Mouse (Mus musculus): ENCODE measurements around the gene Ghdc. TPM values are rescaled to one million over a fixed set of nuclear protein-coding genes. Genes with fewer than 3 reads are reported as not detected.

Gene Ghdc
- polyA plus RNA-seq, 1 experiment from 2014 or later: 4.7 TPM

- Histone ChIP-seq H3K27me3 (peaks cover 19% of the 10 kb centered on the region), H3K4me1 (replicated peaks) (peaks cover 30% of the 10 kb centered on the region), H3K4me3 (no peak overlapping the region), H3K9ac (no peak overlapping the region), H3K9me3 (no peaks in the 10 kb centered on the region), H3K4me2 (peak overlapping the region; percentile 65; the same call in 1 of the 2 replicates), H3K27ac (replicated peaks) (no peak overlapping the region), H3K36me3 (peaks cover 9% of the 10 kb centered on the region; the same call in 1 of the 2 replicates)
- ATAC-seq (ENCODE audit: low read depth): no peak
- WGBS: 90% methylated on average over 12 of the region's 12 CpGs
Measured at GRCm38 (mm10) chr11:100757566-100757965, 13.2 kb downstream of the Ghdc start.

DNA sequence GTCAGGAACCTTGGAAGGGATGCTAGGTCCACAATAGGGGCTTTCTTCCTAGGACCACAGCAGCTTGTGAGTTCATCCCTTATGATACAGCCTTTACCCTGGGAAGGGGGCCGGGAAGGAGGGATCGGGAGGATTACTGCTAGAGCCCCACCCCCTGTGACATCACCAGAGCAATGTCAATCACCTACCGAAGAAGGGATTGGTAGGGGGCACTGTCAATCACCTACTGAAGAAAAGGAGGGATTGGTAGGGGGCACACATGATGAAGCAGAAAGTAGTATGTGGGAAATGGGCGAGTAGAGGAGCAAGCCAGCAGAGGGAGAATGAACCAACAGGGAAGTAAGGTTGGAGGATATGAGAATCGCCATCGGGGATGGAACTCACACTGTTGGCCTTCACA, 14.3 kb downstream of the Ghdc start:
- H3K9me3 ChIP-seq: no peaks in the 10 kb centered on the region
- H3K36me3 ChIP-seq: peaks cover 11% of the 10 kb centered on the region
- 71% methylated on average over 6 of the region's 6 CpGs for WGBS
- no peak for ATAC-seq (ENCODE audit: low read depth)
- H3K9ac ChIP-seq: no peak overlapping the region
- no peak overlapping the region for H3K4me2 ChIP-seq
- peaks cover 20% of the 10 kb centered on the region for H3K27me3 ChIP-seq
- H3K4me3 ChIP-seq: no peak overlapping the region
- H3K4me1 ChIP-seq (replicated peaks): peaks cover 25% of the 10 kb centered on the region
- no peak overlapping the region for H3K27ac ChIP-seq (replicated peaks)

DNA sequence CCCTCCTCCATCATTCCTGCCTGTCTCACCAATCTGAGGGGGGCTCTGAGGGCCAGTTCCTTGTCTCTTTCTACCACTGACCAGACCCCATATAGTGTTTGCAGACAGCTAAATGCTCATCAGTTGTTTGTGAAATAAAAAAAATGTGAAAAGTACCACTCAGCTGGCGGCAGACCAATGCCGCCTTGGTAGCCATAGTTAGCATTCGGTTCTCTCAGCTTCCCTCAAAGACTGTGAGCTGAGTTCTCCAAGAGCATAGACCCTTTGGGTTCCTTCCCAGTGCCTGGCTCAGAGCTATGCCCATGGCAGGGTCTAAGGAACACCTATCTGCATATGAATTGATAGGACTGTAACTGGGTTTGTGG, 16.1 kb downstream of the Ghdc start:
- Histone ChIP-seq H3K9ac (no peak overlapping the region), H3K4me3 (no peak overlapping the region), H3K4me1 (replicated peaks) (peaks cover 17% of the 10 kb centered on the region), H3K27me3 (peaks cover 28% of the 10 kb centered on the region), H3K27ac (replicated peaks) (no peak overlapping the region), H3K36me3 (peaks cover 18% of the 10 kb centered on the region), H3K4me2 (no peak overlapping the region), H3K9me3 (no peaks in the 10 kb centered on the region)
- ATAC-seq (ENCODE audit: low read depth): no peak
- WGBS: 89% methylated on average over 3 of the region's 3 CpGs

DNA sequence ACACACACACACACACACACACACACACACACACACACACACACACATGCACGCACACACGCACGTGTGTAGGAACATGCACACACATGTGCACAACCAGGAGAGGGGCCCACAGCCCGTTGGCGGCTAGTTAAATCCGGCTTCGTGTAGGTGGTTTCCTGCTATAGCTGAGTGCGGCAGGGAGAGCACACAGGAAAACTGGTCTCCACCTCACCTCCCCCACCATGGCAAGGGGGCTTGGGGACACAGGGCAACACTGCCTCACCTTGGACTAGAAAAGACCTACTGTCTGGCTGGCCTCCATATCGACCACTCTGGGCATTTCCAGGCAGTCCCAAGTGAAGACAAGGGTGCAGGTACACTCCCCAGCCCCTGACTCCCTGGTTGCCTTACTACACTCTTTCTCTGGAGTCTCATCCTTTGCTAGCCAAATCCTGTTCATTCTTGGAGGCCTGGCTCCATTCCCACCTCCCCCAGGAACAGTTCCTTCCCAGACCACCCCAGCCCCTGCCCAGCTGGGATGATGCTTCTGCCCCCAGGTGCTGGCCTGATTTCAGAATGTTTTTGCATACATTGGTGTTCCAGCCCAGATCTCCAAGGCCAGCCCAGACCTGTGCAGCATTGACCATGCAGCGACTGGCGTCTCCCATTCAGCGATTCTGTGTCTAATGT, 16.6 kb downstream of the Ghdc start:
- WGBS: 90% methylated on average over 12 of the region's 12 CpGs
- H3K9me3 ChIP-seq: no peaks in the 10 kb centered on the region
- no peak for ATAC-seq (ENCODE audit: low read depth)
- no peak overlapping the region for H3K4me2 ChIP-seq
- no peak overlapping the region for H3K9ac ChIP-seq
- no peak overlapping the region for H3K4me3 ChIP-seq
- H3K27ac ChIP-seq (replicated peaks): no peak overlapping the region
- H3K4me1 ChIP-seq (replicated peaks): peaks cover 12% of the 10 kb centered on the region
- peaks cover 30% of the 10 kb centered on the region for H3K27me3 ChIP-seq
- peaks cover 22% of the 10 kb centered on the region for H3K36me3 ChIP-seq

GRCm38 (mm10) chr11:100752294-100752693, 18.5 kb downstream of the Ghdc start:
- Histone ChIP-seq H3K4me2 (no peak overlapping the region), H3K9ac (no peak overlapping the region), H3K27ac (replicated peaks) (no peak overlapping the region), H3K4me1 (replicated peaks) (peaks cover 4% of the 10 kb centered on the region; the same call in 1 of the 2 replicates), H3K9me3 (no peaks in the 10 kb centered on the region), H3K4me3 (no peak overlapping the region), H3K36me3 (peaks cover 22% of the 10 kb centered on the region), H3K27me3 (peaks cover 32% of the 10 kb centered on the region)
- ATAC-seq (ENCODE audit: low read depth): no peak
- WGBS: 16% methylated on average over 10 of the region's 10 CpGs

DNA sequence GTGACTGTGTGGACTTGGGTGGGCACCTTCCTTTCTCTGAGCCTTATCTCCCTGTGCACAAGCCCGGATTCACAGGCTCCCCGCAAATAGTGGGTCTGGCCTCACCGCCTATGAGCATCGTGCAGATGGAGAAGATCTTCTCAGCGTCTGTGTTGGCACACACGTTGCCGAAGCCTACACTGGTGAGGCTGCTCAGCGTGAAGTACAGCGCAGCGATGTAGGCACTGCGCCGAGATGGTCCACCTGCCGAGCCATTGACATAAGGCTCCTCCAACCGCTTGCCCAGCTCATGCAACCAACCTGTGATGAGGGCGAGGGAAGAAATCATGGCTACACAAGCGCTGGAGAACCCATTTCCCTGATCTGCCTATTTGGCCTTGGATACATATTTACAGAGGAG, 20.6 kb downstream of the Ghdc start:
- WGBS: 87% methylated on average over 16 of the region's 16 CpGs
- Histone ChIP-seq H3K4me1 (replicated peaks) (peaks cover 4% of the 10 kb centered on the region; the same call in 1 of the 2 replicates), H3K27me3 (peaks cover 28% of the 10 kb centered on the region), H3K9ac (no peak overlapping the region), H3K9me3 (no peaks in the 10 kb centered on the region), H3K4me2 (no peak overlapping the region), H3K27ac (replicated peaks) (no peak overlapping the region), H3K4me3 (no peak overlapping the region), H3K36me3 (peaks cover 21% of the 10 kb centered on the region)
- ATAC-seq (ENCODE audit: low read depth): no peak

DNA sequence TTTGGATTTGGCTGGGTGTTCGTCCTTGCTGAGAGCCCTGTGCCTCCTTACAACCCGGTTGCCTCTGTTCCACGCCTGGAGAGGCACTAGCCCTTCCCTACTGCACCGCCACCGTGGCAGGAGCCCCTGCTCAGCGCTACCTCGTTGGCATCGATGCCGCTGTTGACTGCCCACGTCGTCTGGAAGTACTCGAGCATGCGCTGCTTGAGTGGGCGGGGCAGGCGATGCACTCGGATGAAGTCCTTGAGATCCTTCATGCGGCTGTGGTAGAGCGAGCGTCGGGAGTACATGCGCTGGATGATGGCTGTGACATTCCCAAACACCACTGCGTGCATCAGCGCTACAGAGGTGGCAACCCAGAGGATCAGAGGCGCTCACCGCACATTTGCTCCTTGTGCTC, 21.3 kb downstream of the Ghdc start:
- 52% methylated on average over 25 of the region's 25 CpGs for WGBS
- ATAC-seq (ENCODE audit: low read depth): no peak
- H3K27ac ChIP-seq (replicated peaks): no peak overlapping the region

GRCm38 (mm10) chr11:100748620-100749019, 22.1 kb downstream of the Ghdc start:
- Histone ChIP-seq H3K9ac (no peak overlapping the region), H3K9me3 (no peaks in the 10 kb centered on the region), H3K27me3 (peaks cover 28% of the 10 kb centered on the region), H3K27ac (replicated peaks) (no peak overlapping the region), H3K4me2 (no peak overlapping the region), H3K4me1 (replicated peaks) (peaks cover 4% of the 10 kb centered on the region; the same call in 1 of the 2 replicates), H3K4me3 (no peak overlapping the region), H3K36me3 (peaks cover 13% of the 10 kb centered on the region; the same call in 1 of the 2 replicates)
- 81% methylated on average over 4 of the region's 4 CpGs for WGBS
- no peak for ATAC-seq (ENCODE audit: low read depth)

More for the DNA sequence above, 21.3 kb downstream of the Ghdc start:
- H3K4me2 ChIP-seq: no peak overlapping the region
- no peaks in the 10 kb centered on the region for H3K9me3 ChIP-seq
- H3K9ac ChIP-seq: no peak overlapping the region
- H3K4me1 ChIP-seq (replicated peaks): peaks cover 4% of the 10 kb centered on the region; the same call in 1 of the 2 replicates
- H3K4me3 ChIP-seq: no peak overlapping the region
- peaks cover 15% of the 10 kb centered on the region for H3K36me3 ChIP-seq
- peaks cover 28% of the 10 kb centered on the region for H3K27me3 ChIP-seq

- peaks cover 13% of the 10 kb centered on the region; the same call in 1 of the 2 replicates for H3K36me3 ChIP-seq
- no peak overlapping the region for H3K4me3 ChIP-seq
- WGBS: 61% methylated on average over 5 of the region's 5 CpGs
- H3K27ac ChIP-seq (replicated peaks): no peak overlapping the region
- peaks cover 2% of the 10 kb centered on the region; the same call in 1 of the 2 replicates for H3K4me1 ChIP-seq (replicated peaks)
- ATAC-seq (ENCODE audit: low read depth): no peak
- peaks cover 27% of the 10 kb centered on the region for H3K27me3 ChIP-seq
- H3K9ac ChIP-seq: no peak overlapping the region
- H3K4me2 ChIP-seq: no peak overlapping the region
- H3K9me3 ChIP-seq: no peaks in the 10 kb centered on the region
Measured at GRCm38 (mm10) chr11:100747114-100747513, 23.6 kb downstream of the Ghdc start.

GRCm38 (mm10) chr11:100746546-100746945, 24.2 kb downstream of the Ghdc start:
- Histone ChIP-seq H3K4me2 (no peak overlapping the region), H3K27ac (replicated peaks) (no peak overlapping the region), H3K4me1 (replicated peaks) (no peaks in the 10 kb centered on the region; the same call in 1 of the 2 replicates), H3K36me3 (peaks cover 16% of the 10 kb centered on the region), H3K27me3 (peaks cover 25% of the 10 kb centered on the region), H3K4me3 (no peak overlapping the region), H3K9me3 (no peaks in the 10 kb centered on the region), H3K9ac (no peak overlapping the region)
- 82% methylated on average over 10 of the region's 10 CpGs for WGBS
- ATAC-seq (ENCODE audit: low read depth): no peak

GRCm38 (mm10) chr11:100745085-100745484, 25.7 kb downstream of the Ghdc start:
- WGBS: 17% methylated on average over 6 of the region's 6 CpGs
- Histone ChIP-seq H3K4me1 (replicated peaks) (no peaks in the 10 kb centered on the region; the same call in 1 of the 2 replicates), H3K9ac (0 out of 2 replicates have a peak overlapping the region, but pooled peaks have one; percentile 47), H3K27ac (replicated peaks) (no peak overlapping the region), H3K4me3 (no peak overlapping the region), H3K4me2 (no peak overlapping the region), H3K27me3 (peaks cover 26% of the 10 kb centered on the region), H3K36me3 (peaks cover 20% of the 10 kb centered on the region), H3K9me3 (no peaks in the 10 kb centered on the region)
- ATAC-seq (ENCODE audit: low read depth): no peak

GRCm38 (mm10) chr11:100741348-100741747, 29.4 kb downstream of the Ghdc start:
- no peak for ATAC-seq (ENCODE audit: low read depth)
- Histone ChIP-seq H3K27ac (replicated peaks) (no peak overlapping the region), H3K4me2 (no peak overlapping the region), H3K4me3 (no peak overlapping the region), H3K4me1 (replicated peaks) (peaks cover 17% of the 10 kb centered on the region), H3K9me3 (no peaks in the 10 kb centered on the region), H3K36me3 (peaks cover 11% of the 10 kb centered on the region; the same call in 1 of the 2 replicates), H3K9ac (no peak overlapping the region), H3K27me3 (peaks cover 5% of the 10 kb centered on the region; the same call in 1 of the 2 replicates)
- 77% methylated on average over 6 of the region's 6 CpGs for WGBS

All from neural tube, embryonic 13.5 days (tissue).